Mouse (Mus musculus) neural tube, embryonic 14.5 days (tissue): ENCODE data around the gene Fbxl12. TPM values are rescaled to one million over a fixed set of nuclear protein-coding genes. Genes with fewer than 3 reads are reported as not detected.
"Not testable (repeated sequence)": the region's sequence is repeated elsewhere in the genome, so short reads cannot be mapped to it uniquely, and the experiment has no call there.

Experiments
- ATAC-seq: fragments of 200-750 bp; cut with Nextera tagmentation; 2 replicates; pipeline ENCODE4 v1.8.0; 2017; ENCODE audit warnings: low read depth, mild to moderate bottlenecking, moderate TSS enrichment, moderate library complexity
- H3K27ac ChIP-seq: fragments of 300-500 bp; sonication (generic); 2 replicates; pipeline ENCODE4 v1.5.1; 2014; ENCODE audit warnings: low read depth, mild to moderate bottlenecking, control low read depth, low read length, moderate library complexity, mixed read lengths
- H3K27me3 ChIP-seq: fragments of 300-500 bp; sonication (generic); 2 replicates; pipeline ENCODE4 v1.6.1; 2014; ENCODE audit warnings: low read length; ENCODE audit not compliant: control insufficient read depth, insufficient read depth
- H3K36me3 ChIP-seq: fragments of 300-500 bp; sonication (generic); 2 replicates; pipeline ENCODE4 v1.6.1; 2014; ENCODE audit warnings: low read length, mixed read lengths; ENCODE audit not compliant: control insufficient read depth, insufficient read depth
- H3K4me1 ChIP-seq: fragments of 300-500 bp; sonication (generic); 2 replicates; pipeline ENCODE4 v1.6.1; 2014; ENCODE audit warnings: low read length; ENCODE audit not compliant: control insufficient read depth, insufficient read depth
- H3K4me2 ChIP-seq: fragments of 300-500 bp; sonication (generic); 2 replicates; pipeline ENCODE4 v1.6.1; 2014; ENCODE audit warnings: mild to moderate bottlenecking, low read depth, low read length, control low read depth
- H3K4me3 ChIP-seq: fragments of 300-500 bp; sonication (generic); 2 replicates; pipeline ENCODE4 v1.5.1; 2014; ENCODE audit warnings: low read depth, low read length, control low read depth, mixed read lengths
- H3K9ac ChIP-seq: fragments of 300-500 bp; sonication (generic); replicated peaks from 2 replicates; pipeline ENCODE4 v1.6.1; 2014; ENCODE audit warnings: low read depth, mild to moderate bottlenecking, control low read depth, low read length, mixed read lengths
- H3K9me3 ChIP-seq: fragments of 300-500 bp; sonication (generic); 2 replicates; pipeline ENCODE4 v1.6.1; 2016; ENCODE audit warnings: low read length; ENCODE audit not compliant: control insufficient read depth
- WGBS: fragments of 180-500 bp; shearing (Covaris S2); extraction: QIAGEN DNeasy Blood & Tissue Kit; methylation state at CpG from one replicate; pipeline ENCODE4 v1.1.7; 2014; 5-methylcytosine and 5-hydroxymethylcytosine counted together
- polyA plus RNA-seq: library from polyadenylated mRNA; unstranded; fragments of >200 nt; fragmentation: Nextera tagmentation; extraction: Ambion mirVana; gene quantifications from 2 replicates; pipeline ENCODE4 v1.2.1, GENCODE M21; 2014

The Fbxl12 gene
- polyA plus RNA-seq, 1 experiment from 2014 or later = 9.6 TPM

- H3K9me3 ChIP-seq = no peaks in the 10 kb centered on the region
- peak within 1 kb of the TSS; percentile 80 for H3K27ac ChIP-seq
- peak within 1 kb of the TSS; percentile 69 for H3K4me3 ChIP-seq
- H3K4me1 ChIP-seq = peaks cover 23% of the 10 kb centered on the region
- peaks cover 11% of the 10 kb centered on the region; the same call in 1 of the 2 replicates for H3K36me3 ChIP-seq
- no peaks in the 10 kb centered on the region for H3K27me3 ChIP-seq
- peak within 1 kb of the TSS; percentile 68 for H3K4me2 ChIP-seq
- peak within 1 kb of the TSS; percentile 80 for H3K9ac ChIP-seq
- peak; percentile 91 for ATAC-seq
- WGBS = under 1% methylated on average over 49 of the region's 51 CpGs
These were observed 2.3 kb downstream of the Fbxl12 start, which contains the start of gene Ubl5 for GRCm38 (mm10) chr9:20642101-20642895. Gene Ubl5, plus strand, starts transcription at chr9:20642878.

- Histone ChIP-seq H3K36me3 (peaks cover 11% of the 10 kb centered on the region; the same call in 1 of the 2 replicates), H3K4me1 (peaks cover 21% of the 10 kb centered on the region), H3K9ac (peak overlapping the region; percentile 80), H3K9me3 (no peaks in the 10 kb centered on the region), H3K4me3 (peak overlapping the region; percentile 69), H3K4me2 (peak overlapping the region; percentile 68), H3K27ac (peak overlapping the region; percentile 80), H3K27me3 (no peaks in the 10 kb centered on the region)
- no peak for ATAC-seq
- WGBS = 31% methylated on average over 6 of the region's 6 CpGs
These were observed 3.1 kb downstream of the Fbxl12 start for GRCm38 (mm10) chr9:20641501-20641900.

GRCm38 (mm10) chr9:20639486-20639885 is 5.1 kb downstream of the Fbxl12 start:
- Histone ChIP-seq H3K4me1 (peaks cover 10% of the 10 kb centered on the region), H3K9me3 (no peaks in the 10 kb centered on the region), H3K4me2 (no peak overlapping the region), H3K4me3 (no peak overlapping the region), H3K36me3 (peaks cover 11% of the 10 kb centered on the region; the same call in 1 of the 2 replicates), H3K27me3 (no peaks in the 10 kb centered on the region), H3K27ac (no peak overlapping the region), H3K9ac (no peak overlapping the region)
- no peak for ATAC-seq
- 90% methylated on average over 4 of the region's 4 CpGs for WGBS

DNA sequence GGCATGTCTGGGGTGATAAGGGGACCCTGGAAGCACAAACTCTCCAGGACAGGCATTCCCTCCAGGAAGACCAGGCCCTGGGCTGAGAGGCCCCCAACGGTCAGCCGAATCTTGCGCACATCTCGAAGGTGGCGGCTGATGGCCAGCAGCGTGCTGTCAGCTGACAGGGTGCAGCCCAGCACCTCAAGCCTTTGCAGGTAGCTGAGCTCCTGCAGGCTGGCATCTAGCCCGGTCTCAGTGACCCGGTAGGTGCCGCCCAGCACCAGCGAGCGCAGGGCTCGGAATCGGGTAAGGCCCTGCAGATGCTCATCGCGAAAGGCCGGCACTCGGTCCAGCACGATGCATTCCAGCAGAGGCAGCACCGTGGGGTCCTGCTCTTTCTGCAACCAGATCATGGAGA is 6.0 kb downstream of the Fbxl12 start:
- 94% methylated on average over 19 of the region's 19 CpGs for WGBS
- H3K9me3 ChIP-seq = no peaks in the 10 kb centered on the region
- no peak for ATAC-seq
- no peak overlapping the region for H3K9ac ChIP-seq
- no peaks in the 10 kb centered on the region for H3K27me3 ChIP-seq
- no peak overlapping the region for H3K4me2 ChIP-seq
- H3K36me3 ChIP-seq = peaks cover 11% of the 10 kb centered on the region; the same call in 1 of the 2 replicates
- H3K27ac ChIP-seq = no peak overlapping the region
- peaks cover 10% of the 10 kb centered on the region for H3K4me1 ChIP-seq
- H3K4me3 ChIP-seq = no peak overlapping the region

- WGBS = 86% methylated on average over 2 of the region's 2 CpGs
- ATAC-seq = no peak
These were observed 7.8 kb downstream of the Fbxl12 start for GRCm38 (mm10) chr9:20636790-20637189.

GRCm38 (mm10) chr9:20636256-20636655 is 8.3 kb downstream of the Fbxl12 start:
- ATAC-seq = peak; percentile 28; the same call in 1 of the 2 replicates
- no peak overlapping the region for H3K9ac ChIP-seq
- no peaks in the 10 kb centered on the region for H3K27me3 ChIP-seq
- no peaks in the 10 kb centered on the region for H3K9me3 ChIP-seq
- no peak overlapping the region for H3K4me2 ChIP-seq
- peaks cover 6% of the 10 kb centered on the region for H3K4me1 ChIP-seq
- WGBS = 86% methylated on average over 3 of the region's 3 CpGs
- H3K36me3 ChIP-seq = peaks cover 11% of the 10 kb centered on the region; the same call in 1 of the 2 replicates
- H3K4me3 ChIP-seq = no peak overlapping the region
- H3K27ac ChIP-seq = no peak overlapping the region

More at GRCm38 (mm10) chr9:20636790-20637189, 7.8 kb downstream of the Fbxl12 start:
- Histone ChIP-seq H3K4me2 (no peak overlapping the region), H3K27me3 (no peaks in the 10 kb centered on the region), H3K36me3 (peaks cover 11% of the 10 kb centered on the region; the same call in 1 of the 2 replicates), H3K4me1 (peaks cover 10% of the 10 kb centered on the region), H3K9ac (no peak overlapping the region), H3K9me3 (no peaks in the 10 kb centered on the region), H3K4me3 (no peak overlapping the region), H3K27ac (no peak overlapping the region)

DNA sequence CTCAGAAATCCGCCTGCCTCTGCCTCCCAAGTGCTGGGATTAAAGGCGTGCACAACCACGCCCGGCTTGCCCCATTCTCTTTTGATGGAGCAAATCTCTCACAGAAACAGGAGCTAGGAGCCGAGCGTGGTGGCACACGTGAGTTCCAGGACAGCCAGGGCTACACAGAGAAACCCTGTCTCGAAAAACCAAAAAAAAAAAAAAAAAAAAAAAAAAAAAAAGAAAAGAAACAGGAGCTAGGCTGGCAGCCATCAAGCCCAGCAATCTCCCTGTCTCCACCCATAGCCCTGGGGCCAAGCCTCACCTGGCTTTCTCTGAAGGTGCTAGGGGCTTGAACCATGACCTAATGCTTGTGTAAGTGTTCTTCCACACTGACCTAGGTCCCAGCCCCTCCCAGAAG is 8.9 kb downstream of the Fbxl12 start:
- H3K9me3 ChIP-seq, H3K27me3 ChIP-seq, ATAC-seq, H3K4me3 ChIP-seq, H3K4me1 ChIP-seq, H3K9ac ChIP-seq, H3K4me2 ChIP-seq, H3K27ac ChIP-seq: not testable (repeated sequence)
- 93% methylated on average over 8 of the region's 8 CpGs for WGBS
- peaks cover 11% of the 10 kb centered on the region; the same call in 1 of the 2 replicates for H3K36me3 ChIP-seq

DNA sequence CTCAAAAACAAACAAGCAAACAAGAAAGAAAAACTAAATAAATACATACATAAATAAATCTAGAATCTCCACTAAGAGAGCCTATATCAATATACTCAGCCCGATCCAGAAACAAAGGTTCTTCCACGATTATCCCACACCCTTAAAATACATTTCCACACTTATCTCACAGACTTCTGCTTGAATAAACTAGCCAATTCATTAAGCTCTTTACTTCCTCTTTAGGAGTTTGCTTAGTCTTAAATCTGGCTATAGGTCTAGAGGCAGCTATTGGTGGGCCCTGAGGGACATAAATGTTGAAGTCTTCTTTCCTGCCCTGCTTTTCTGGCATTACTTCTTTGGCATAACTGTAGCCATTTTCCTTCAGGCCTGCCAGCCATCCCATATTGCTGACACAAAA is 13.2 kb downstream of the Fbxl12 start:
- Histone ChIP-seq H3K4me1 (no peaks in the 10 kb centered on the region), H3K9ac (no peak overlapping the region), H3K9me3 (no peaks in the 10 kb centered on the region), H3K4me3 (no peak overlapping the region), H3K27ac (no peak overlapping the region), H3K27me3 (no peaks in the 10 kb centered on the region), H3K4me2 (no peak overlapping the region), H3K36me3 (no peaks in the 10 kb centered on the region)
- no peak for ATAC-seq
- 88% methylated on average over 2 of the region's 2 CpGs for WGBS

DNA sequence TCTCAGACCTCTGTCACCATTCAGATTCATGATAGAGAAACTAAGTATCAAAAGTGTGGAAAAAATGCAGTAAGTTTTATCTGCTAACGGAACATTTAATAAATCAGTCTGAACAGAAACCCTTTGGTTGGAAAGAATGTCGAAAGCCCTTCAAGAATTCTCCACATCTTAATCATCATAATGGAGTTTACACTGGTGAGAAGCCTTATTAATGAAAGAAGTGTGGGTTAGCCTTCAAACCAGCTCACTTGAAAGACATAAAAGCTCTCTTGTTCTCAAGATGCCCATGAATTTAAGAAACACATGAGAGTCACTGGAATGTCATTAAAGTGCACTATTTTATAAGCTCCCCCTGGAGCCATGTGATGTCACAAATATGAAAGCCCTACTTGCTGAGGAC is 27.9 kb downstream of the Fbxl12 start:
- Histone ChIP-seq H3K9me3 (no peaks in the 10 kb centered on the region), H3K27ac (no peak overlapping the region), H3K4me3 (no peak overlapping the region), H3K36me3 (no peaks in the 10 kb centered on the region; the same call in 1 of the 2 replicates), H3K4me1 (no peaks in the 10 kb centered on the region), H3K4me2 (no peak overlapping the region), H3K27me3 (no peaks in the 10 kb centered on the region), H3K9ac (no peak overlapping the region)
- no peak for ATAC-seq
- 90% methylated on average over 2 of the region's 2 CpGs for WGBS
